Mouse (Mus musculus) spleen, adult 12 weeks (tissue): Measurements from ENCODE around the gene Ankrd17.
A peak's percentile ranks its signal among the peaks of the same experiment; 100 is the strongest.

Experiments used
- DNase-seq: peaks from one replicate; pipeline ENCODE4 v3.0.0; 2022; ENCODE audit warnings: low spot score

Gene Ankrd17

DNA sequence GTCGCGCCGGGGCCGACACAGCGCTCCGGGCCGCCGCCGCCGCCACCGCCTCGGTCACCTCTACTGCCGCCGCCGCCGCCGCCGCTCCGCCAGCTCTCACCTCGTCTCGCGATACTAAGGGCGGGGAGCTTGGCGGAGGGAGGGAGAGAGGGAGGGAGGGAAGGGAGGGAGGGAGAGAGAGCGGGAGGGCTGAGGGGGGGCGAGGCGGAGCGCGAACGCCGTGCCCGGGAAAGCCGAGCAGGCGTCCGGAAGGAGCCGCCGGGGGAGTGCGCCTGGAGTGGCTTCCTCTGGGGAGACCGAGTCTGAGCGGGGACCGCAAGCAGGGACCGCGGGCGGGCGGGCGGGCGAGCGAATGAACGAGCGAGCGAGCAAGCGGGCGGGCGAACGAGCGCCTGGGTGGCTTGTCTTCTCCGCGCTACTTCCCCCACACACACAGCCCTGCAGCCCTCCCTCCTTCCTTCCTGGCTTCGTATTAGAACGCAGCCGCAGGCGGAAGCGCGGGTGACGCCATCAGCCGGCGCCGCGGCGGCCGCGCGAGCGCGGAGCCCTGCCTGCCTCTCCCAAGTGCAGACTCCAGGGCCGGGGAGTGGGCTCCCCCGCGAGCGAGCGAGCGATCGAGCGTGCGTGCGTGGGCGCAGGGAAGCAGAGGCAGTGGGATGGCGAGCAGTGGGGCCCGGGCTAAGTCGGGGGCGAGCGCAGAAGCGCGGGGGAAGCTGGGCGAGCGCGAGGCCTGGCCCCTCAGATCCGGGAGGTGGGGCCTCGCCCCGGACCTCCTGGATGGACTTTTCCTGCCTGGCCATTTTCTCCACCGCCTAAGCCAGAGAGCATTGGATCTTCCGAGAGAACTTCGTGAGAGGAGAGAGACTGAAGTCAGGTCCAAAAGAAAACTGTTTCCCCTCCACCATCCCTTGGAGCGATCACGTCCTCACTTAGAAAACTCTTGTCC, at the start of gene Ankrd17:
Gene Ankrd17 (minus strand): TSS at position 457 of the 946 bp plus-strand sequence.
- DNase-seq, result peak; percentile 79

DNA sequence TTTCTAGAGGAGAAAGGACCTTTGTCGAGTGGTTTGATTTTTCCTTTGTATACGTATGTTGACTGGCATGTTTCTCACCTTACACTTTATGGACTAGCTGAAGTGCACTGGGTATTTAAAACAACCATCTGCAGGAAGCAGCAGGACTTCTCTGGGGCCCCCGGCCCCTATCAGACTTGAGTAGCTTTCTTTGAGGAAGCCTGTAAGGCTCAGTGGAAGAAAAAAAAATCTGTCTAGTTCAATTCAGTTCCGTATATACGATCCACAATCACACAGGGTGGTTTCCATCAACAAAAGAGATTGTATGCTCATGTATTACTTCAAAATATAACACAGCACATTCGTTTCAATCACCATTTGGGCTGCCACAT, 48.5 kb upstream of the Ankrd17 start:
- no peak for DNase-seq

DNA sequence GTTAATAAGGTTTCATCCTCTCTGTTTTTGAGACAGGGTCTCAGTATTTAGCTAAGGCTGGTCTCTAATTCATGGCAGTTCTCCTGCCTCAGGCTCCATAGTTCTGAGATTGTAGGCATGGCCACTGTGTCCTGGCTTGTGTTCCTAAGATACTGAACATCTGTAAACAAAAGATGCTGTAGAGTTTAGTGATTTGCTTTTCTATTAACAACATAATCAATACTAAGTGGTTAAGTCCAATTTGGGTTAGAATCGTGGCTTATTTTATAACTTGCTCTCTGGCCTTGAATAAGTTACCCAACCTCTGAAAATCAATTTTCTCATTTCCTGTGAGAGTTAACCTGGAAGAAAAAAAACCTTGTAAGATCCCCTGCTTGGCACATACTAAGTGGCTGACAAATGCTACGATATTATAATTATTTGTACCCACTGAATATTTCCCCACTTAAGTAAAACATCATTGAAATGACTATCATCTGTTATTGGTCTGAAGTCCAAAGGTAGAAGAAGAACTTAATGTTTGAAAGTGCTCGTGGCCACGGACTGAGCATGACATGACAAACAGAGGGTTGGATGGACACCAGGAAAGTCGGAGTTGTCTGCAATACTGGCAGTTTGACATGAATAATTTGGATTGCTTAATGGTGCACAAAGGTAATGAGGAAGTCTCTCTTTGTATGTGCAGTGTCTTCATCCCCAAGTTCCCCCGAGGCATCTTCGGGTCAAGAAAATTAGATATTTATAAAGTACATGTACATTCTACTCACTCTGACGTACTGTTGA, 48.0 kb upstream of the Ankrd17 start:
- no peak for DNase-seq

DNA sequence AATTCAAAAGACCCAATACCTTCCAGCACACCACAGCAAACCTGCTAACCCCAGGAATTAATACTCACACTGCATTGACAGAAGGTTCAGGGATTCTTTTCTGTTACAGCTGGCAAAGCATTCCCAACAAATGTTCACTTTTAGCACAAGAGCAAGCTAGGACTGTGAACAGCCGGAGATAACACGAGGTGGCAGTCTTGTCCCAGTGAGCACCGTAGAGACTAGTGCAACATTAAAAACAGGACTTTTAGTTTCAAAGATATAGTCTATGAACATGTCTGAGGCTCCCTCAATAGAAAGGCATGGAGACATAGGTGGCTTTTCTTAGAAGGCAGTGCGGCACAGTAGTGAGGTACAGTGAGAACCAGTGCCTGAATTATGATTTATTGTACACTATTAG, 38.8 kb upstream of the Ankrd17 start:
- no peak for DNase-seq

DNA sequence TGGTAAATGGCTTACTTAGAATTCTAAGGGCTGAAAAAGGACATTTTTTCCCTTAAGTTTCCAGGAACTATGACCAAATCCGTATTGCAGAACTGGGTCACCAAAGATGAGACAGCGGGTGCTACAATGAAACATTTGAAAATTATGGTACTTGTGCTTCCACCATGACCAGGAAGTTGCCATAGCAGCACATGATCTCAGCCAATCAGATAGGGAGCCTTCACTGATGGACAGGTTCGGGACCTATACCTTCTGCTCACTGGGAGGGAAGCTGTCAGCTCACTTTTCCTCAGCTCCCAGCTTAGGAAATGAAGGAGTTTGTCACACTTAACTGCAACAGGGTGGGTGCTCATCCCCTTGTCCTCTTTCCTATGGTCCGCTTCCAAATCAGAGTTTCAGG, 30.4 kb upstream of the Ankrd17 start:
- no peak for DNase-seq

DNA sequence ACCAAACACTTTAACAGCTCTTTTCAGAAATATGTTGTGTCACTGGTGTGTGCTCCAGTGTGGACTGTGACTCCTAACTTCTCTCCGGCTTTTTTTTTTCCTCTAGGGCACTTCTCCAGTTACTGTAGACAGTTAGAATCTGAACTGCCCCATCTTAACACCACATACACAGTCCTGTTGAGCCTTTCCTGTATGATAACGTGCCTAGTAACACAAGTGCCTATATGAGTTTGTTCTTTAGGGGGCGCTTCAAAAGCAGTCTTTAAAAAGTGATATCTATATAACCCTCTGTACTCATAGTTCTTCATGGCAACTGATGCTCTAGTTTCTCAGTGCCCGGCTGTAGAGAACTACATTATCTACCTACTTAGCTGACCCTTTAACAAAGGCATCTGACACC, 27.9 kb upstream of the Ankrd17 start:
- no peak for DNase-seq

DNA sequence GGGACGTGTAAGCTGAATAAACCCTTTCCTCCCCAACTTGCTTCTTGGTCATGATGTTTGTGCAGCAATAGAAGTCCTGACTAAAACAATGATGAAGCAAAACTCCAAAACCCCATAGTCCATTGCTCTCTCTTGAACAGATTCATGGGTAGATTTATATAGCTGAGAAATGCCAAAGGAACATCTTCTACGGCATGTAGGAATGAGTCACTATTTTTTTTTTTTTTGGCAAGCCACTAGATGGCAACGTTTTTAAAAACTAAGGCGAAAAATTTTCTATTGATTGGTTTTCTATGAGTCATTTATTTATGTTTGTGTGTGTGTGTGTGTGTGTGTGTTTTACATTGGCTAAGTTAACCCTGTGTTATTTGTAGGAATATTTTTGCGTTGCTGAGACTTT, 27.4 kb upstream of the Ankrd17 start:
- DNase-seq, result no peak

DNA sequence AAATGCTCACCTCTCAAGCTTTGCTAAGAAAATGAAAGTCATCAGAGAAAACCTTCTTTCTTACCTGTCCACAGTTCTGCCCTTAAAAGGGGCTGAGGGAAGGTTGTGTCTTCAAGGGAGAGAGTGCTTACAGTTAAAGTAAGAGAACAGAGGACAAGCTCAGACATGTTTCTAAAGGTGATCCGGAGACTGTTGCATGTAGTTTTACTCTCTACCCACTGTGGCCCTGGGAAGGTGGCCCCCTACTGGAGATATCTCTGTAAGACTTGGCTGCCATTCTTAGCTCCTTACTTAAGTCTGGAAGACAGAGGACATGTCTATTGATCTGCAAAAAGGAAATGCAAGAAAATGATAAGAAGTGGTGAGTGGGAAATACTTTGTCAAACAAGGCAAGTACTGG, 16.7 kb upstream of the Ankrd17 start:
- DNase-seq, result peak; percentile 6

DNA sequence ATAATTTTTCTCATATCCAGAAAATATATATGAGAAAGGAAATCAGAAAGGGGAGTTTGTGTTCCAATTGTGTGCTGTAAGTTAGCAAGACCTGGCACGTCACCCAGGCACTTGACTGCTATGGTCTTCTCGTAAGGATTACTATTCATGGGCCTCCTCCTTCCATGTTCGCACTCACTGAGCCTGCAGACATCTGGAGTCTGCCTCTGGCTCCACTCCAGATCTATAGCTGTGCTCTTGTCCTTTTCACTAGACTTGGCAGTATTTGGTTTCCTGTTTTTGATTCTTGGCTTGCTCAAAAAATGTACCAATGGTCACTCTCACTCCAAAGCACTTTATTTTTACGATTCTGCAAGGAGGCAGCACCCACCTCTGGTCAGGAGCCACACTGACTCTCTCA, 15.1 kb upstream of the Ankrd17 start:
- DNase-seq, result no peak

DNA sequence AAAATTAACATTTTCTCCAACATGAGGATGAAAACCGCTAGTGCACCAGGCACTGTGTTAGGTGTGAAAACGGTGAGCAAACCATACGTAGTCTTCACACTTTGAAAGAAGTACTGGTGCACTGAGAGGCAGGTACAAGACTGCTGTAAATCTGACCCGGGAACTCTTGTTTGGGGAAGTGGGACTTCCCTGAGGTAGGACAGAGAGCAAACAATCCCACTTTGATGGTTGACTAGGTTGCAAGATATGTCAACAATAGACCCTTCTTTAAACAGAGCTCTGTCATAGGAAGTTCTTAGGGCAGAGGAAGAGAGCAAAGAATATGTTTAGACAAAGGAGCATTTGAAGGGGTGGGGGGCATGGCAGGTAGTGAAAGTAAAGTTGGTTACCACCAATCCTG, 7.3 kb upstream of the Ankrd17 start:
- DNase-seq, result no peak

DNA sequence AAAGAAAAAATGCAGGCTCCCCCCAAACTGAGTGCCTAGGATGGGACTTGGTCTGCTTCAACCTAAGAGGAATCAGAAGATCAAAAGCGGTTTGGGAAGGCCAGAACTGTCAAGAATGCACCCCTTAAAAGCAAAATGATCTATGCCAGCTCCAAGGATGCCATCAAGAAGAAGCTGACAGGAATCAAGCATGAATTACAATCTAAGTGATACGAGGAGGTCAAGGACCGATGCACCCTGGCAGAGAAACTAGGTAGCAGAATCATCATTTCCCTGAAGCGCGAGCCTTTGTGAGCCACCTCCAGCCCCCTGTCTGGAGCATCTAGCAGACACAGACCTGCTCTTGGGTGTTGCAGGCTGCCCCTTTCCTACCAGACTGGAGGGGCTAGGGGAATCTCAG, 4.0 kb upstream of the Ankrd17 start:
- DNase-seq, result no peak

DNA sequence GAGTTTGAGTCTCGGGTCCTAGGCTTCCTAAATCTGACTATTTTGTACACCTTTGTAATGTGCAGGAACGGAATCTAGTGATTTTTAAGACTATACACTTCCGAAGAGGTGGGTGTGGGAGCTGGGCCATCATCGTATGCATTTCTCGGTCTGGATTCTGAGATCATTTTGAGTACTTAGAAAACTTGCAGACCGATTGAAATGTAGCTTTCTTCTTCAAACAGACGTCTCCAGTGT, 608 bp upstream of the Ankrd17 start, which contains the start of gene Gm9958:
Gene Gm9958 (plus strand): TSS at position 138 of the 237 bp plus-strand sequence.
- DNase-seq, result no peak

DNA sequence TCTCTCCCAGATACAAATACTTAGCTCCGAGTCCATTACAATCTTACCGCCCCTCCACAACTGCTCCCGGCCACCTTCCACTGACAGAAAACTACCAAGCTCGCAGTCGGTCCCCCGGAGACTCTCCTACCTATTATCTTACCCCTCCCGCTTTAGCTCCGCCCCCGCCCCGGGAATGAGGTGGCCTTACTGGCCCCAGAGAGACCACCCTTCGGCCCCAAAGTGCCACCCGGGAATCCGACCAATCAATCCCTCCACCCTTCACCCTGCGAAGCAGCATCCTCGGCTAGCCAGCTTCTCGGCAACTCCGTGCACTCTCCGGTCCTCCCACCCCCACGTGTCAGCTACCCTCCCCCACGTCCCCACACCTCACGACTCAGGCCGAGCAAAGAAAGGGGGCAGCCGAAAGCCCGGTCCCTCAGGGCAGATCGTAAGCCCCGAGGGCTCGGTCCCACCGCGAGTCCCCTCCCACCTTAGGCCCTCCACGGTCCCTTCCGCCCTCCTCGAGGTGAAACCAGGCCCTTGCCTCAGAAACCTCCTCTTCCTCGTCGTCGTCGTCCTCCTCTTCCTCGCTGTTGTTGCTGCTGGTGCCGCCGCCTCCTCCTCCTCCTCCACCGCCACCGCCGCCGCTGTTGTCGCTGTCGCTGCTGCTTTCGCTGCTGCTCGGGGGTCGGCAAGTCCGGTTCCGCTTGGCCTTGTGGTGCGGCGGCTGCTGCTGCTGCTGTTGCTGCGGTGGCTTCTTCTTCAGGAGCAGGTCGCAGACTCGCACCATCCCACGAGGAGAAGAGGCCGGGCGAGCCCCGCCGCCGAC, 1.0 kb downstream of the Ankrd17 start:
- peak; percentile 36 for DNase-seq

DNA sequence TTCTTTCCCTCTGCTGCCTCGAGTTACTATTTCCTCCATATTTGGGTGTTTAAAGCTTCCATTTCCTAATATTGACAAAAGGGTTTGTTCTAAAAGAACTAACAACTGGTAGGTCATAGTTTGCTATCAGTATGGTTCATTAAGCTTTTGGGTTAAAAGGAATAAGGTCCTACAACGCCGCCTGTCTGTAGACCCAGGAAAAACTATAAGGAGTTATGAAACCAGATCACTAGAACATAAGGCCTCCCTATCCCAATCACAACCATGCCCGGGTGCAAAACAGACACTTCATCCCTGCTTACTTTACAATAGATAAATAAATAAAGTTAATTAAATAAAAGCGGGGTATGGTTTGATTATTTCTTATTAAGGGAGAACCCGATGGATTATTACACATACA, 1.9 kb downstream of the Ankrd17 start:
- DNase-seq, result peak; percentile 57

DNA sequence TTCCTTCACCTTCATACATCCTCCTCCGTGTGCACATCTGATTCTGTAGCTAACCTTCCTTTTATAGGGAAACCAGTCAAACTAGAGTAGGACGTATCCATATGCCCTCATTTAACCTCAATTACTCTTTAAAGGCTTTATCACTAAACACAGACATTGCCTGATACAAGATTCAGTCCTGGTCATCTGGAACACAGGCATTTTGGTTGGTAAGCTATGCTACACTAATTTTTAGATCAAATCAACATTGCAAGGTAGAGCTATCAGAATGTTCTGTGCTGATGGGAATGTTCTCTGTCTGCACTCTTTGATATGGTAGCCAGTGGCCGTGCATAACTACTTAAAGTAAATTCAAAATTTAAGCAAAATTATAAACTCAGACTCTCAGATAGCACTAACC, 10.6 kb downstream of the Ankrd17 start:
- no peak for DNase-seq

DNA sequence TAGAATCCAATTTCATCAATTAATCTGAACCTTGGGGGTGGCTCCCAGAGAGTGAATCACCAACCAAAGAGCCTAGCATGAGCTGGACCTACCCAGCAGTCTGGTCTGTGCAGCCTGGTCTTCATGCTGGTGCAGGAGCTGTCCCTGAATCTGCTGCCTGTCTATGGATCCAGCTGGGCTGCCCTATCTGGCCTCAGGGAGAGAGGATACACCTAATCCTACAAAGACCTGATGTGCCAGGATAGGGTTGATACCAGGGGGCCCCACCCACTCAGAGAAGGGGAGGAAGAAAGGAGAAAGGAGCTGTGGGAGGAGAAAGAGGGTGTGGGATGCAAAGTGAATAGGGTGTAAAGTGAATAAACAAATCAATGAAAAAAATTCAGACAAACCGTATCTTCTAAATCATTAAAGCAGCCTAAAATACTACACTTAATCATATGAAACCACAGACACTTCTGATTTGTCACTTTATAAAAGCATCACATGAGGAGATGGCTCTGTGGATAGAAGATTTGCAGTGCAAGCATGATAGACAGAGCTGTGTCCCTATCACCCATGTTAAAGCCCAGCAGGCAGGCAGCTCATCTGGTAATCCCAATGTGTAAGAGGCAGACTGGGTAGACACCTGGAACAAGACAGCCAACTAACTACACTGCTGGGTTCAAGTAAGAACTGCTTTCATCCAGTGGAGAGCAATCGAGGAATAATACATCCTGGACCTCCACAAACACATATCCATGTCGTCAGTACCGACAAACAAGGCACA, 12.6 kb downstream of the Ankrd17 start:
- DNase-seq, result no peak

DNA sequence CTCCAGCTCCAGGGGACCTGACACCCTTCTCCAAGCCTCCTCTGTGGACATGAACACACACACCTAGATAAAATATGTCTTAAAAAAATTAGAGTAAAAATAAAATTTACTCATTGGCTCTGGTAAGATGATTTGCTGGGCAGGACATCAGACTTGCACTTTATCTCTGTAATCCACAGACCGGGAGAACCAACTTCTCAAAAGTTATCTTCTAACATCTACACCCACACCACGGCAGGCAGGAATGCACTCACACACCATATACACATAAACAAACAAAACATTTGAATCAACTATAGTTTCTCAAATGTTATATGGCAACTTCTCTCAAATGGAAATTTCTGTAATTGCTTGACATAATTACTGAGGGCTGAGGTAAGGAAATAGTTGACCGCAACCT, 19.5 kb downstream of the Ankrd17 start:
- no peak for DNase-seq

DNA sequence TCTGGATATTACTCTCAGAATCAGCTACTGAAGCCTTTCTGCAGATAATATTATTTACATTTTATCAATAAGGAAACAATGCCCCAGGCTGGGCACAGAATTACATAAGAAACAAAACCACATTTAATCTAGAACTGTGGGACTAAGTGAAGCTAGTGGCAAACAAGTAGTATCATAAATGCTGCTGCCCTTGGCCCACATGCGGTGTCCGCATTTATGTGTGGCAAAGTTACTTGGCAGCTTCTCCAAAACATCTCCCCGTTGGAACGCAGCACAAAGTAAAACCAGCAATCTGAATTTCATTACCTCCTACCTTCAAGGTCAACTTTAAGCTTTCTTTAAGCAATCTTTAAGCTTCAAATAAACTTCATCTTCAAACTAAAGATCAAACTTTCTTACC, 25.5 kb downstream of the Ankrd17 start:
- DNase-seq, result no peak

DNA sequence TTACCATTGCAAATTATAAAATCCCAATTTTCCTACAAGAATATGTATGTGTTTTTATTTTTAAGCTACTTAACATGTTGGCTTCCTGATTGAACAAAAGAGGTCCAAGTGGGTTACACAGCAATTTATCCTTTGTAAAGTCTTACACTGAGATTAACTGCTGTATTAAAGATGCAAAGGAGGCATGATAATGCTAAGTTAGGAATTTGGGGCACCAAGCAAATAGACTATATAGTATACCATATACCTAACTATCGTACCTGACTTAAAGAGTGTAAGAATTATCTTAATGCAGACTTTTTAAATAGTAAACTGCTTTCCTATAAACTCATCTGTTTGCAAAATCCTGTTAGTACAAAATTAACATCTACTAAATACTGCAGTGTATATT, 26.4 kb downstream of the Ankrd17 start:
- no peak for DNase-seq

DNA sequence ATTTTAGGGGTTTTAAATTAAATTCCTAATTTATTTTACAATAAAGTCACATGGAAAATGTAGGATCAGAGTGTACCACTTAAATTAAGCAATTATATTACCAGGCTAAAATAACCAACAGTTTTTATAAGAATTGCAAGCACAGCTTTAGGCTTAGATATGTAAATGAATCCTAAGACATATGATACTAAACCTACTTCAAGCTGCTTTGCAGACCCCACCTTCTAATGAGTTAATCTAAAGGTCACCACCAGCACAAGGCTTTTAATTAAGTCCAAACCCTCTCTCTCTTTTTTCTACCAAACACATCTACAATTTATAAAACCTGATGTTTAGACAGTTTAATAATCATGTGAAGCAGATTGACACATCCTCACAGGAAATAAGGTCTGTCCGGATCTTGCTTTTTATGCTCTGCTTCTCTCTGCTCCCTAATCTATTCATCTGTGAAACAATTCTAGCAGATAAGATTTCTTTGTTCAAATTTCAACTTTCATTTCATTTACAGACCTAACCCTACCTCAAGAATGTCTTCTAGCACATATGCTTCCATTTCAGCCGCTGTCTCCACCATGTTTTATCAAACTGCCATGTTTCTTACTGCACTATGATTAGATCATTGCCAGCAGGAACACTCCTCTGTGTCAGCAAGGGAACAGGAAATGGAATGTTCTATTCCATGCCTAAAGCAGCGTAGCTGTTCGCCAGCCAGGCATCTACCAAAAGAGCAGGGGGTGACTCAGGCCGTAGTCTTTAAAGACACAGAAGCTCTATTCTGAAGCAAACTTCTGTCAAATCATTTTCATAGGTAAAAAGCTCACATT, 27.0 kb downstream of the Ankrd17 start:
- no peak for DNase-seq
